Mouse (Mus musculus) kidney, embryonic 15.5 days (tissue): ENCODE data around the gene 2210011C24Rik. TPM values are rescaled to one million over a fixed set of nuclear protein-coding genes. Genes with fewer than 3 reads are reported as not detected.

Source experiments
- ATAC-seq: fragments of 200-750 bp; cut with Nextera tagmentation; replicated peaks from 2 replicates; pipeline ENCODE4 v1.8.0; 2017; ENCODE audit warnings: moderate TSS enrichment; ENCODE audit not compliant: low FRiP score
- H3K27ac ChIP-seq: fragments of 300-500 bp; sonication (generic); 2 replicates; pipeline ENCODE4 v1.5.1; 2015; ENCODE audit warnings: mild to moderate bottlenecking, inconsistent platforms
- H3K27me3 ChIP-seq: fragments of 300-500 bp; sonication (generic); 2 replicates; pipeline ENCODE4 v1.6.1; 2015; ENCODE audit warnings: inconsistent platforms
- H3K36me3 ChIP-seq: fragments of 300-500 bp; sonication (generic); 2 replicates; pipeline ENCODE4 v1.6.1; 2015; ENCODE audit warnings: inconsistent platforms
- H3K4me1 ChIP-seq: fragments of 300-500 bp; sonication (generic); 2 replicates; pipeline ENCODE4 v1.6.1; 2015; ENCODE audit warnings: inconsistent platforms
- H3K4me2 ChIP-seq: fragments of 300-500 bp; sonication (generic); 2 replicates; pipeline ENCODE4 v1.6.1; 2015; ENCODE audit warnings: moderate library complexity, mild to moderate bottlenecking, inconsistent platforms
- H3K4me3 ChIP-seq: fragments of 300-500 bp; sonication (generic); replicated peaks from 2 replicates; pipeline ENCODE4 v1.5.1; 2015; ENCODE audit warnings: mild to moderate bottlenecking, inconsistent platforms
- H3K9ac ChIP-seq: fragments of 300-500 bp; sonication (generic); 2 replicates; pipeline ENCODE4 v1.6.1; 2015; ENCODE audit warnings: mild to moderate bottlenecking, inconsistent platforms
- H3K9me3 ChIP-seq: fragments of 300-500 bp; sonication (generic); replicated peaks from 2 replicates; pipeline ENCODE4 v1.6.1; 2016; ENCODE audit warnings: inconsistent platforms
- WGBS: fragments of 180-500 bp; shearing (Covaris S2); methylation state at CpG from one replicate; pipeline ENCODE4 v1.1.7; 2015; ENCODE audit warnings: mixed read lengths; 5-methylcytosine and 5-hydroxymethylcytosine counted together
- polyA plus RNA-seq: library from polyadenylated mRNA; unstranded; fragments of >200 nt; fragmentation: Nextera tagmentation; extraction: Ambion mirVana; gene quantifications from 2 replicates; pipeline ENCODE4 v1.2.1, GENCODE M21; 2015

2210011C24Rik gene
- polyA plus RNA-seq, 1 experiment from 2014 or later, result 9.1 TPM

DNA sequence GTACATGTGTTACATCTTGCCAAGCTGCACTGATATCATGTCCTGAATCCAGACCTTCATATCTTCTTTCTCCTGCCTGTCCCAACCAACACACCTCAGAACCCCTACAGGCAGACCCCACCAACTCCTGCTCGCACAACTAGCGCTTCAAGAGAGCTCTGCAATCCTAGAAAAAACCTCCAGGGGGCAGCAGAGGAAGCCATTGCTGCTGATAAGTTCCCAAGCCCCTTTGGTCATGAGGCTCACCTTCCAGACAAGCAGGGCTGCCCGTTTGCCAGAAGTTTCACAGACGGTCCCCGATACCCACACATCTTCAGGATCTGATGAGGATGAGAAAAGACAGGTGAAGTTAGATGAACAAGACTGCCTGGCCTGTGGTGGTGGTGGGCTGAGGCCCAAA lies 27.1 kb upstream of the 2210011C24Rik start:
- Histone ChIP-seq H3K4me2 (no peak overlapping the region), H3K36me3 (no peaks in the 10 kb centered on the region), H3K4me3 (no peak overlapping the region), H3K9me3 (no peaks in the 10 kb centered on the region), H3K27me3 (peaks cover 37% of the 10 kb centered on the region), H3K27ac (no peak overlapping the region), H3K9ac (no peak overlapping the region), H3K4me1 (peaks cover 27% of the 10 kb centered on the region)
- ATAC-seq, result no peak
- WGBS, result 3% methylated on average over 5 of the region's 5 CpGs

- Histone ChIP-seq H3K4me3 (no peak overlapping the region), H3K9me3 (no peaks in the 10 kb centered on the region), H3K36me3 (no peaks in the 10 kb centered on the region), H3K4me1 (peaks cover 23% of the 10 kb centered on the region), H3K9ac (no peak overlapping the region), H3K4me2 (no peak overlapping the region), H3K27ac (no peak overlapping the region), H3K27me3 (peaks cover 26% of the 10 kb centered on the region)
- WGBS, result 60% methylated on average over 5 of the region's 5 CpGs
- no peak for ATAC-seq
Observed at GRCm38 (mm10) chr8:84038015-84038414, 26.0 kb upstream of the 2210011C24Rik start.

DNA sequence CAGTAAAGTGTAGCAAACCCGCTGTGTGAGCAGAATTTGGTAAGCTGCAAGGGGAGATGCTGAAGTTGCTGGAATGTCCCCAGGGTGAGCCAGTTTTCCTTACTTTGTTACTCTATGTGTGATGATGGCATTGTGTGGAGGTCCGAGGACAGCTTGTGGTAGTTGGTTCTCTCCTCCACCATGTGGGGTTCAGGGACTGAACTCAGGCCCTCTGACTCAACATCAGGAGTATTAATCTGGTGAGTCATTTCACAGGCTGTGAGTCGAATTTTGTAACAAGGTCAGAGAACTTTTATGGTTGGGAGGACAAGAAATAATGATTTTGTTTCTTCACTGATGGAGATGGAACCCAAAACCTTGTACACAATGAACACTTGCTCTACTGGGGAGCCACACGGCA lies 20.8 kb upstream of the 2210011C24Rik start:
- no peak overlapping the region for H3K9ac ChIP-seq
- H3K9me3 ChIP-seq, result no peaks in the 10 kb centered on the region
- WGBS, result 77% methylated on average over 4 of the region's 4 CpGs
- H3K27ac ChIP-seq, result no peak overlapping the region
- 0 out of 2 replicates have a peak, but pooled peaks cover 7% of the 10 kb centered on the region for H3K27me3 ChIP-seq
- no peak for ATAC-seq
- 0 out of 2 replicates have a peak, but pooled peaks cover under 1% of the 10 kb centered on the region for H3K4me1 ChIP-seq
- no peak overlapping the region for H3K4me2 ChIP-seq
- H3K4me3 ChIP-seq, result no peak overlapping the region
- peaks cover 19% of the 10 kb centered on the region for H3K36me3 ChIP-seq

DNA sequence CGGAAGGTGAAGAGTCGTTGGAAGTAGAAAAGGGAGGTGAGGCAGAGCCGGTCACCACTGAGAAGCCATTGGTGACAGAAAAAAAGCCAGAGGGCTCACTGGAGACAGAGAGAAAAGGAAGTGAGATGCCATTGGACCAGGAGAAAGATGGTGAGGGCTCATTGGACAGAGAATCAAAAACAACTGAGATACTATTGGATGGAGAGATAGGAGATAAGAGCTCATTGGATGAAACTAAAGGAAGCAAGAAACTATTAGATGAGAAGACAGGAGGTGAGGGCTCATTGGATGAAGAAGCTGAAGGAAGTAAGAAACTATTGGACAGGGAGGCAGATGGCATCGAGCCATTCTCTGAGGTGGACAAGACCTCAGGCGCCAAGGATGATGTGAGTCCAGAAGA lies 17.3 kb upstream of the 2210011C24Rik start:
- ATAC-seq, result no peak
- no peak overlapping the region for H3K27ac ChIP-seq
- H3K27me3 ChIP-seq, result peaks cover 11% of the 10 kb centered on the region
- no peak overlapping the region for H3K4me2 ChIP-seq
- 92% methylated on average over 5 of the region's 5 CpGs for WGBS
- H3K4me1 ChIP-seq, result peaks cover 22% of the 10 kb centered on the region
- no peaks in the 10 kb centered on the region for H3K9me3 ChIP-seq
- H3K9ac ChIP-seq, result no peak overlapping the region
- H3K36me3 ChIP-seq, result peaks cover 19% of the 10 kb centered on the region
- H3K4me3 ChIP-seq, result no peak overlapping the region

DNA sequence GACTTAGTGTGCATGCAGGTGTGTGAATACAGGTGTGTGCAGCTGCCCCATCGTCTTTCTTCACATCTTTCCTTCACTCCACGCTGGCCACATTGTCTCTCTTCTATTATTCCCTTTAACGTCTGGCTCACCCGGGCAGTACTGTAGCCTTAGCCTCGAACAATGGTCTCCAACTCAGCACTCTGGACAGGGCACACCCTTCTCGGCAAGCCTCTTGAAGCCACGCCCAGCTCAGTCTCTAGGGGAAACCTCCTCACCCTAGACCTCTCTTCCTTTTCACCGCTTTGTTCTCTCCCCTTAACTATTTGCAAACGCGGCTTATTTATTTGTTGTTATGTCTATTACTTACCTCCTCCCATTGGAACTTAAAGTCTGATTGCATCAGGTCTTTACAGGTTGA lies 15.5 kb upstream of the 2210011C24Rik start:
- Histone ChIP-seq H3K4me1 (peaks cover 40% of the 10 kb centered on the region), H3K9ac (no peak overlapping the region), H3K27me3 (peaks cover 11% of the 10 kb centered on the region), H3K9me3 (no peaks in the 10 kb centered on the region), H3K27ac (no peak overlapping the region), H3K36me3 (peaks cover 19% of the 10 kb centered on the region), H3K4me2 (no peak overlapping the region), H3K4me3 (no peak overlapping the region)
- ATAC-seq, result no peak
- 18% methylated on average over 10 of the region's 10 CpGs for WGBS

DNA sequence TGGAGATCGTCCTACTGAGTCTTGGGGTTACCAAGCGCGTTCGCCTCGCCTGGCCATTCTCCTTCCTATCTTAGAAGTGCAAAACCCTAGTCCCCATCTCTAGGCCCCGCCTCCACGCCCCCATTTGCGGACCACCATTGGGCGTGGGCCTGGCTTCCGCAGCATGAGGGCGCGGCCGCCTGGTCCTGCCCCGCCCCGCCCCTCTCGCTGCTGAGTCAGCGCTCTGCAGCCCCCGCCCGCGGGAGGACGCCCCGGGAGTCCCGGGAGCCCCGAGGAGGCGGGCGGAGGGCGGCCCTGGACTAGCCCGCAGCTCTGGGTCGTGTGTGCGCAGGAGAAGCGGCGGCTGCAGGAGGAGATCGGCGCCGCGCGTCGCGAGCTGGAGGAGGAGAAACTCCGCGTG lies 13.9 kb upstream of the 2210011C24Rik start:
- peaks cover 17% of the 10 kb centered on the region for H3K27me3 ChIP-seq
- peak overlapping the region; percentile 54 for H3K4me3 ChIP-seq
- ATAC-seq, result peak; percentile 50
- H3K4me1 ChIP-seq, result peaks cover 56% of the 10 kb centered on the region
- H3K4me2 ChIP-seq, result peak overlapping the region; percentile 90
- H3K36me3 ChIP-seq, result peaks cover 18% of the 10 kb centered on the region
- no peak overlapping the region for H3K27ac ChIP-seq
- H3K9me3 ChIP-seq, result no peaks in the 10 kb centered on the region
- H3K9ac ChIP-seq, result peak overlapping the region; percentile 49
- WGBS, result 1% methylated on average over 41 of the region's 41 CpGs

DNA sequence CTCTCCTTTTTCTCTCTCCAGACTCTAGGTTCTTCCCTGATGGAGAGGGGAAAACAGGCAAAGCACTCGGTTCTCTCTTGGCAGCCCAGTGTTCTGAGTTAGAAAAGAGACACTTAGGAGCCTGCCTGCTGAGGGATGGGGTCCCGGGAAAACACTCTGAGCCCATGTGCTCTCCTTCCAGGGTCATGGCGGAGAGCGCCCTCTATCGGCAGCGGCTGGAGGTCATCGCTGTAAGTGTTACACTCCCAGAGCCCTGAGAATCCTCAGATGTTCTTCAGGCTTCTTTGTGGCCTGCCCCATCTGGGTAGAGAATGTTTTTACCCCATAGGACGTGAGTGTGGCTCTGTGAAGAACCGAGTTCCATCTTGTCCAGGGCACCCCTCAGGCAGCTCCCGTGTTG lies 12.2 kb upstream of the 2210011C24Rik start:
- Histone ChIP-seq H3K4me3 (no peak overlapping the region), H3K27ac (peak overlapping the region; percentile 86; the same call in 1 of the 2 replicates), H3K27me3 (peaks cover 24% of the 10 kb centered on the region), H3K4me1 (peaks cover 69% of the 10 kb centered on the region), H3K36me3 (peaks cover 4% of the 10 kb centered on the region; the same call in 1 of the 2 replicates), H3K4me2 (peak overlapping the region; percentile 59; the same call in 1 of the 2 replicates), H3K9ac (no peak overlapping the region), H3K9me3 (no peaks in the 10 kb centered on the region)
- ATAC-seq, result no peak
- 14% methylated on average over 10 of the region's 10 CpGs for WGBS

DNA sequence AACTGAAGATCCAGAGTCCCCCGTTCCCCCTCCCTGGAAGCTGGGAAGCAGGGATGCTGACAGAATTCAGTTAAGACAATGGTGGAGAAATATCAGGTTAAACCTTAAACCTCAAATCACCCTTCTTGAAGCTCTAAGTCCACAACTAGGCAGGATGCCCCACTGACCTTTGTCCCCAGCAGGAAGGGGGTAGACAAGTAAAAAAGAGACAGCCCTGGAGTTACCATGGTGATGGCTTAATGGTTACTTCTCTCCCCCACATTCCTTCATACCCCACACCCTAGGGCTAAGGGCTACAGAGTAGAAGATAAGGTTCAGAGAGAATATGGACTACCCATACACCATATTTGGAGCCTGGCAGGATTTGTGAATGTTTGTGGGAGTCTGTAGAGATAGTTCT lies 11.7 kb upstream of the 2210011C24Rik start:
- H3K9me3 ChIP-seq, result no peaks in the 10 kb centered on the region
- H3K4me2 ChIP-seq, result peak overlapping the region; percentile 59
- ATAC-seq, result 0 out of 2 replicates have a peak, but pooled peaks have one; percentile 24

GRCm38 (mm10) chr8:84023085-84023484 lies 11.1 kb upstream of the 2210011C24Rik start:
- H3K4me3 ChIP-seq, result 0 out of 2 replicates have a peak overlapping the region, but pooled peaks have one; percentile 40
- no peaks in the 10 kb centered on the region for H3K9me3 ChIP-seq
- peaks cover 69% of the 10 kb centered on the region for H3K4me1 ChIP-seq
- H3K4me2 ChIP-seq, result peak overlapping the region; percentile 59
- H3K27me3 ChIP-seq, result peaks cover 24% of the 10 kb centered on the region
- peak overlapping the region; percentile 86 for H3K27ac ChIP-seq
- no peak overlapping the region for H3K9ac ChIP-seq
- WGBS, result 7% methylated on average over 5 of the region's 5 CpGs
- H3K36me3 ChIP-seq, result no peaks in the 10 kb centered on the region; the same call in 1 of the 2 replicates
- ATAC-seq, result no peak

More for the DNA sequence above, 11.7 kb upstream of the 2210011C24Rik start:
- Histone ChIP-seq H3K4me3 (no peak overlapping the region), H3K36me3 (peaks cover 4% of the 10 kb centered on the region; the same call in 1 of the 2 replicates), H3K27me3 (peaks cover 24% of the 10 kb centered on the region), H3K4me1 (peaks cover 69% of the 10 kb centered on the region), H3K9ac (no peak overlapping the region), H3K27ac (peak overlapping the region; percentile 86)
- 26% methylated on average over 1 of the region's 1 CpGs for WGBS

DNA sequence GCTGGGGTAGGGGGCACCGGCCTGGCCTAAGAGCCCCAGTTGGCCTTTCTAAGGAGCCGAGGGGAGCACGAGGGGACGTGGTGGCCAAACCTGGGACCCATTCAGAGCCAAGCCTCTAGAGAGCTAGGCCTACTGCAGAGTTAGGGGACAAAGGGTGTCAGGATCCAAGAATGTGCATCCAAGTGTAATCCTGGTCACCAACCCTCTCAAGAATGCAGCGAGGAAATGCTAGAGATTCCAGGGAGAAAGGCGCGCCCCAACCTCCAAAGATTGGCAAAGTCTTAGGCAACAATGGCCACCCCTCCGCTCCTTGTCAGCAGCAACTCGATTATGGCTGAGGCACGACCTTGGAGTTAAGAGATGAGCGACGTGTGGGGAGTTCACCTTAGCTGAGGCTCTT lies 9.6 kb upstream of the 2210011C24Rik start:
- Histone ChIP-seq H3K9ac (peak overlapping the region; percentile 39; the same call in 1 of the 2 replicates), H3K36me3 (no peaks in the 10 kb centered on the region), H3K27ac (peak overlapping the region; percentile 86), H3K9me3 (no peaks in the 10 kb centered on the region), H3K27me3 (peaks cover 17% of the 10 kb centered on the region), H3K4me1 (peaks cover 66% of the 10 kb centered on the region), H3K4me3 (peak overlapping the region; percentile 40), H3K4me2 (peak overlapping the region; percentile 59)
- 46% methylated on average over 12 of the region's 12 CpGs for WGBS
- peak; percentile 24 for ATAC-seq

DNA sequence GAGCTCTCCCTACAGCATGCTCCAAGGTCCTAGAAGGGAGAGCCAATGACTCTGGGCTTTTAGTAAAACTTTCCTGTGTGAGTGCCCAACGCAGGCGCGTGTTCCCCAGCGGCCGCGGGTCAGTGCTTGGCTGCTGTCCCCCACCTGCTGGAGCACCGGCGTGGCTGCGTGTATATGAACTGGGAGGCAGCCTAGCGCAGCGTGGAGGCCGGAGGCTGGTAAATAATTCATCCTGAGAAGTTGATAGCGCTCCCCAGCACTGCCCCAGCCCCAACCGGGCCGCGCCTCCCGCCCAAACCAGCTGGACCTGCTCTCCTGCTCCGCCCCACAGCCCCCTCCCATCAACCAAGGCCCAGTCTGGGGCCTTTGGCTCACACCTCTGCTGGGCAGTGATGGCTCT lies 9.1 kb upstream of the 2210011C24Rik start, which contains the start of gene Palm3:
TSS of gene Palm3 (plus strand) at position 376 of the 400 bp plus-strand sequence.
- Histone ChIP-seq H3K4me1 (peaks cover 62% of the 10 kb centered on the region), H3K4me2 (peak within 1 kb of the TSS; percentile 59), H3K9ac (peak within 1 kb of the TSS; percentile 39; the same call in 1 of the 2 replicates), H3K27me3 (peaks cover 13% of the 10 kb centered on the region; the same call in 1 of the 2 replicates), H3K9me3 (no peaks in the 10 kb centered on the region), H3K36me3 (no peaks in the 10 kb centered on the region), H3K27ac (peak within 1 kb of the TSS; percentile 86), H3K4me3 (peak within 1 kb of the TSS; percentile 40)
- peak; percentile 86 for ATAC-seq
- WGBS, result 3% methylated on average over 17 of the region's 18 CpGs

DNA sequence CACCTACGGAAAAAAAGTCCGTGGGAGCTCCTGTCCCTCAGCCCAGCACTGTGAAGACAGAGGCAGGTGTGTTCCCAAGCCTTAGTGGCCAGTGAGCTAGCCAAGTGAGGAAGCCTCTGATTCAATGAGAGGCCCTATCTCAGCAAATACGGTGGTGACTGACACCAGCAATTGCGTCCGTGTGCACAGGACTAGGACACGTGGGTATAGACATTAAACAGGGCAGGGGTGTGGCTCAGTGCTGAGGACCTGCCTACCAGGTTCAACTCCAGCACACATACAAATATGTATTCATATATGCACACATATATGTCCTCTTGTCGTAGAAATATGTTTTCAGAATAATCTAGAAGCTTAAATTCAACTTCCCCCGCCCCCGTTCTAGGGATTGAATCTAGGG lies 7.8 kb upstream of the 2210011C24Rik start:
- WGBS, result 78% methylated on average over 9 of the region's 9 CpGs
- H3K36me3 ChIP-seq, result no peaks in the 10 kb centered on the region

More for the DNA sequence above, 7.8 kb upstream of the 2210011C24Rik start:
- H3K4me1 ChIP-seq, result peaks cover 48% of the 10 kb centered on the region
- no peak overlapping the region for H3K27ac ChIP-seq
- H3K9ac ChIP-seq, result no peak overlapping the region
- H3K9me3 ChIP-seq, result no peaks in the 10 kb centered on the region
- no peak overlapping the region for H3K4me2 ChIP-seq
- peaks cover 13% of the 10 kb centered on the region; the same call in 1 of the 2 replicates for H3K27me3 ChIP-seq
- no peak overlapping the region for H3K4me3 ChIP-seq
- ATAC-seq, result no peak
